Mouse (Mus musculus): ENCODE data around the gene Wars2. TPM values are rescaled to one million over a fixed set of nuclear protein-coding genes. Genes with fewer than 3 reads are reported as not detected.

The Wars2 gene
- total RNA-seq, 2 experiments from 2014 or later = 7.2 to 10.1 TPM

DNA sequence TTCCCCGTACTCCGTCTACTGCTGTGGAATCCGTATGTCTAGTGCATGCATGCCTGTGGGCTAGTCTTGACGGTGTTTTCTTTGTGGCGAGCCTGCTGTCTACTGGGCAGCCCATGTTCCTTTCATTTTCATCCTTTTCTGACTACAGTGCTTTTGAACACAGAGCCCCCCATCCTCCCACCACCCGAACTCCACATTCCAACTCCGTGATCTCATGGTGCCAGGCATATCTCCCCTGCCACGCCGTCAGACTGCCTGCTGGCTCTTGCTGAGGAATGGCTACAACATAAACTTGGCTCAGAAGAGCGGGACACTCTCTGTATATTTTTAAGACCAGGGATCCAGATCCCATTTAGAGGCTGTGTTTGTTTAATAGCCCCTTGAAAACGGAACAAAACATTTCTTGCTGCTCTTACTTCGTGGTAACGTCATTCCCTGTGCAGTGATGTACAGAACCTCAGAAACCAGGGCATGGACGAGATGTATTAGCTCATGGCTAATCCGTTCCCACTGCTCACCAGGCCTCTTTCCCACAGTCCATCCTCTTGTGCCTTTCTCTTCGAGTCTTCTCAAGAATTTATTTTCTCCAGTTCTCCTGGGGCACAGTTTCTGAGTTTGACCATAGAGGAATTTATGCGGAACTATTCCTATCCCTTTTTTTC, 42.6 kb downstream of the Wars2 start:
- no peak for DNase-seq (ENCODE audit: extremely low spot score in 1 of 2, low spot score in 1 of 2)

GRCm38 (mm10) chr3:99184373-99184772, 43.5 kb downstream of the Wars2 start:
- DNase-seq (ENCODE audit: extremely low spot score in 1 of 2, low spot score in 1 of 2) = no peak

GRCm38 (mm10) chr3:99188097-99188496, 47.2 kb downstream of the Wars2 start:
- no peak for DNase-seq (ENCODE audit: extremely low spot score in 1 of 2, low spot score in 1 of 2)

GRCm38 (mm10) chr3:99193576-99193975, 52.7 kb downstream of the Wars2 start:
- no peak for DNase-seq (ENCODE audit: extremely low spot score in 1 of 2, low spot score in 1 of 2)

DNA sequence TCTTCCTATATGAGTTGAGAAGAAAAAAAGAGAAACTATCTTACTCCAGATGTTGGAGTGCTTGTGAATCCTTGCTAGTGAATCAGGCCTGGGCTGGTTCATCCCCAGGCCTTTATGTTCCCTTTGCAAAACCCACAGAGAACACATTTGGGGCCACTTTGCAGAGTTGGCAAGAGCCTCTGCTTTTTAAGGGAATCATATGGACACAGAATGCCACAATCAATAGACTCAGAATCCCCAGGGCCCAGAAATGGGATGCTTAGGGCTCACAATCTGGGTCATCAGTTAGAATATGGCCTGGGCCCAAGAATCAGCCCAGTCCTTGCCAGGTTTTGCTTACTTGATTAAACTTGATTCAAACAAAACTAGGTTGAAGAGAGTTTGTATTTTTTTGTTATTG, 62.5 kb downstream of the Wars2 start:
- no peak for DNase-seq (ENCODE audit: extremely low spot score in 1 of 2, low spot score in 1 of 2)

DNA sequence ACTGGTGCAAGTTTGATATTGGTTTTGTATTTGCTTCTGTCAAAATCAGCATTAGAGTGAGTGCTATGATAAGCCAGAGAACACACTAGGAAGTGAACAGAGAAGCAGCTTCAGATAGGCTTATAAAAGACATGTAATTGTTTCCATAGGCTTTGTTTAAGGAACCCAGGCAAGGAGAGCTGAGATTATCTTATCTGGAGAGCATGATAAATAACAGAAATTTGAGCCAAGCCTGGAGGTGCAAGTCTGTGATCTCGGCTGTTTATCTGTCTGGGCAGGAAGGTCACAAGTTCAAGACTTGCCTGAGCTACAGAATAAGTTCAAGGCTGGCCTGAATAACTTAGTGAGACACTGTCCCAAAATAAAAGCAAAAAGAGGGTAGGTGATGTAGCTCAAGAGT, 67.5 kb downstream of the Wars2 start:
- DNase-seq (ENCODE audit: extremely low spot score in 1 of 2, low spot score in 1 of 2) = no peak

DNA sequence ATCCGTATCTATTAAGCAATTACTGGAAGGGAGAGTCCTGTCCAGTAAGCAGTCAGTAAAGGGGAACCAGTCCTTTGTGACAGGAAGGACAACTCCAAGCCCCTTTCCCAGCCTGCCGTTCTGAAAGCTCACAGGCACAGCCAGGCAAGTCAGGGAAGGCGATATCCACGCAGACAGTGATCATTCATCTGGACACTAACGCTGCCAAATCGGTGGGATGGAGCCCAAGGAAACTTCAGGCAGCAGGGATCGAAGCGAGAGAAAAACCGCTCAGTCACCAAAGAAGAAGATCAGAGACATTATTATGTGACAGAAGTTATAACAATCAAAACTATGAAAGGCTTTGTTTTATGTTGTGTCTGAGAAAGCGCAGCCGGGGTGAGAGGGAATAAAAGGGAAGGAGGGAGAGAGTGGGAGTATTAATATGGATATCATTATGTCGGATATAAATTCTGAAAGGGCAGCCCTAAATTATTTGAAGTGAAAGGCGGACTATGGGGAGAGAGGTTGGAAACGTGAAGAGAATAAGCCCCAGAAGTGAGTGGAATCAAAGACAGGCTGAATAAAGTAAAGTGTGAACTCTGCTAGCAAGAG, 70.3 kb downstream of the Wars2 start:
- no peak for DNase-seq (ENCODE audit: extremely low spot score in 1 of 2, low spot score in 1 of 2)

GRCm38 (mm10) chr3:99227807-99228206, 86.9 kb downstream of the Wars2 start:
- no peak for DNase-seq (ENCODE audit: extremely low spot score in 1 of 2, low spot score in 1 of 2)

DNA sequence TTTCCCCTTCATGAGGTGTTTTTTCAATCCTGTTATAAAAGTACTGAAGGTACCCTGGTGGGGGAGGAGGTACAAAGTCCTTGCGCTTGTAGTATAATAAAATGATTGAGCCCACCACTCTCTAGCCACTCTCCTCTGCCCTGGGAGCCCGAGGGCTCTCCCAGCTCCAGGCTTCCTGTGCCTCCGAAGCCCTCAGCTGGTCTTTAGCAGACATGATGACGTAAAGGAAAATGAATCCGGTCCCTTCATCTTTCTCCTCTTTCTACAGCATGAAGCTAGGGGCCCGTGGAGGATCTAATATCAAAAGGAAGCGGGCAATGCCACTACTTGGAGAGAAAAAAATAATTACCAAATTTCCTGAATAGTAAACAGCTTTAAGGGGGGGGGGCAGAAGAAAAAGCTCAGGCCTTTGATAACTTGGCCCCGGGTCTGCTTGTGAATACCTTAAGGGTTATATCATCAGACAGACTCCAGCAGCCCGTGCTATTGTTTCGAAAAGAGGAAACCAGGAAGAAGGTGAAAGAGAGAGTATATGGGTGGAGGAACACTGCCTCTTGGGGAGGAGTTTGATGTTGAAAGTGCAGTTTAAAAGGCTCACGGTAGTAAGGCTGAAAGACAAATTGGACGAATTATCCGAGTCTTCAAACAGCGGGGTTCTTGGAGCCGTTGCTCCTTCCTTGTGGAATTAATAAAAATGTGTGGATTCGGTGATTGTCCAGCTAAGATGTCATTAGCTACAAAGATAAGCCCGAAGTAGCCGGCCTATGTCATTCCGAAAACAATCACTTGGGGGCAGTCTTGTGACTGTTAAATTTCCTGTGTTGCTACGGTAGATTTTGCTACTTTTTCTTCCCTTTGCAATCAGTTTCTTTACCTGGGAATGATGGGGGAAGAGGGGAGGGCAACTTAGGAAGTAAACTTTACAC, 92.8 kb downstream of the Wars2 start:
- DNase-seq (ENCODE audit: extremely low spot score in 1 of 2, low spot score in 1 of 2) = peak in 1 of 2 experiments; percentile 69

DNA sequence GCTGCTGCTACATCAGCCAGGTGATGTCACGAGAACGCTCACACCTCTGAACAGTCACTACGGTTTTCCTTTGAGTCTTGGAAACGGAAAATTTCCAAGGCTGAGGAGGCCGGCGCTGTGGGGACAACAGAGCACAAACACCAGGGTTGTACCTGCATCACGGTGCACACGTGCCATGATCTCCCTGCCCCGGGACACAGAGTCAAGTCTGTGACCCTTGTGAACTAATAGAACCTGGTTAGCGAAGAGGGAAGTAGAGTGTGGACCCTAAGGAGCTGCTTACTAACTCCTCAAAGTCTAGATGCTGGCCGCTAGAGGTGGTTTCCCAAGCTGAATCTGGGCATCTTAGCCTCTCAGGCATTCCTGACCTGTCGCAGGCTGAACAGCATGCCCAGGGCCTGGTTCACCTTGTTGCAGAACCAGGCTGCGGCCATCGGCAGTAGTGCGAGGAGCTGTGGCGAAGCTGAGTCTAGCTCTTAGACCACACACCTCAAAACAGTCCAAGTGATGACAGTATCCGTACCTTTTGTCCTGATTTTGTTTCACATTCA, 93.5 kb downstream of the Wars2 start:
- DNase-seq (ENCODE audit: extremely low spot score in 1 of 2, low spot score in 1 of 2) = no peak

DNA sequence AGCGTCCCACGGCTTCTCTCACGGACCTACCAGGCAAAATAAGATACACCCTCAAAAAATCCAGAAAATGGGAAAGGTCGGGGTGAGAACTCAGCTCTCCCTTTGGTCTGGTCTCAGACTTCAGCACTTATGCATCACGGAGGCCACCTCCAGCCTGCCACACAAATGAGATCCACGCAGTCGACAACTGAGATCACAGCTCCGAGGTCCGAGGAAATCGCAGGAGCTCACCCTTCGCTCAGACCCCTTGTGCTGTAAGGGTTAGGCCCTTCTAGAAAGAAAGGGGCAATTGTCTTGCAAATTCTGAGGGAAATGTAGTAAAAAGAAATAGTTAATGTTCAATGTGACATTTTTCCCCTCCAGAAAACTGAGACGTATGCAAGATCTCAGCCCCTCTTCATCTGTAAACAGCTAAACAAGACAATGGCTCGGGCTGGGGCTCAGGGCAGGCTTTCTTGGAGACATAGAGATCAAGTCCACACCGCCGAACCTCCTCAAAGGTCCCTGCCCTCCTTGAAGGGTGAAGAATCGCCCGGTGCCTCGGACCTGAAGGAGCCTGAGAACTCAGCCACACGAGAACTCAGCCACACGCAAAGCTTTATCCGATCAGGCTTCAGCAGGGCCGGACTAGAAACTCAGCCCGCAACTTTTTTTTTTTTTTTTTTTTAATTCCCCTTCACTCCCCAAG, 94.4 kb downstream of the Wars2 start:
- no peak for DNase-seq (ENCODE audit: extremely low spot score in 1 of 2, low spot score in 1 of 2)

GRCm38 (mm10) chr3:99235804-99236755, 95.2 kb downstream of the Wars2 start:
- DNase-seq (ENCODE audit: extremely low spot score in 1 of 2, low spot score in 1 of 2) = no peak

DNA sequence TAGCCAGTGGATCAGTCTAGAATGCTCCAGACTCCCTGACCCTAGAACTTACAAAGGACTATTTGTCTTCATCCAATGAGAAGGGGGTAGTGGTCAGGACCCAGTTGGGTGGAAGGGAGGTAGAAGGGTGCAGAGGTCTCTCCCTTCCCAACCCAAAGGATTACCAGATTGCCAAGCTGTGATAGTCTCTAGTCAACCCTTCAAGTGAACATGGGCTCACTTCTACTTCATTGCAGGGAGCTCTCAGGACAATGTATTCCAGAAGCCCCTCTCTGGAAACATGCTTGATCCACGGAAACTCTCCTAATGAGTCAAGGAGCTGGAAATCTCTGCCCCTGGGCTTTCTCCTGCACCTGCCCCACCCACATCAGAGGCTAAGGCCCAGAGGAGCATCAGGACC, 97.8 kb downstream of the Wars2 start:
- no peak for DNase-seq (ENCODE audit: extremely low spot score in 1 of 2, low spot score in 1 of 2)

DNA sequence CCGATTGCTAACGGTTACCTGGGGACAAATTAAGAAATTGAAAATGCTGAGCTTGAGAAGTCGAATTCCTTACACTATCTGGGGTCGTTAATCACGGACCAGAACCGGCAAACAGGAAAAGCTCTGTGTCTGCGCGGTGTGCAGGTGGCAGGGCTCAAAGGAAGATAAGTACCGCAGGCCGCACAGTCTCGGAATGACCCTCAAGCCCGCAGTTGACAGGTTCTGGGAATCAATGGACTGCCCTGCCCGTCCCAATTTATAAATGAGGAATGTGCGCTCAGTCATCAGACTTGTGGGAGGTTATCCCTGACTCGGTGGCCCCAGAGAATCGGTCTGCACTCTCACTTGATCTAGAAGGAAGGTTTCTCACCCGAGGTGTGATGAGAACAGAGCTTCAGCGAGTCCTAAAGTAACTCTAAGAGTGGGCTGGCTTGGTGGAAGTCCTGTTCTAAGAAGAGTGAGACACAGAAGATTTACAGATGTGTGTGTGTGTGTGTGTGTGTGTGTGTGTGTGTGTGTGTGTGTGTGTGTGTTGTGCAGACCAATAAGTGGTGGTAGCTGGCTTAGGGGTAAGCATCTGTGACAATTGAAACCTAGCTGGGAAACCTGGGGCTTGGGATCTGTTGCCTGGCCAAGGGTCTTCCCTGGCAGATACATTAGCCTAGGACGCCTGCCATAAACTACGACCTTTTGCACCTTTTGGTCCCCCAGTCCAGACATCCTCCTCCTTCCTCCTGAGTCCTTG, 98.6 kb downstream of the Wars2 start:
- no peak for DNase-seq (ENCODE audit: extremely low spot score in 1 of 2, low spot score in 1 of 2)

DNA sequence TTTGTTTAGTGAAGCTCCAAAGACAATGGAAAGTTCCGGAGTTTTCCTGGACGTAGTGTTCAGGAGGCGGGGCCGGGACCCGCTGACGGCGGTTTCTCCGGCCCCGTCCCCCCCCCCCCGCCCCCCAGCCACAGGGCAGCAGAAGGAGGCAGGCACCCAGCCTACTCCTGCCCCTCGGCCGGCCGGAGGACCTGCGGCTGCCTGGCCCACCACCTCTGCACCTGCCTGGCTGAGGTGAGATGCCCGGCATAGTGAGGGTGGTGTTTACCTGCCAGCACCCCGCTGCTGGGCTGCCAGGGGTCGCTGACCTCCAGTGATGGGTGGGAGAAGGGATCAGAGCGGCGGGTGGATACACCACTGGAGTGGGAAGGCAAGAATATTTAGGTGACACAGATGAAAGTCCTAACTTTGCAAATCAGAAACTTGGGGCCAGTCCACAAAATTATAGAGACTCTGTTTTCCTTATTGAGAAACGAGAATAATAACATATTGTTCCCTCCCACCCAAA, 99.4 kb downstream of the Wars2 start, which contains the start of gene Tbx15:
TSS of gene Tbx15 (plus strand) at position 169 of the 508 bp plus-strand sequence.
- no peak for DNase-seq (ENCODE audit: extremely low spot score in 1 of 2, low spot score in 1 of 2)

GRCm38 (mm10) chr3:99240811-99241738, 100.2 kb downstream of the Wars2 start:
- no peak for DNase-seq (ENCODE audit: extremely low spot score in 1 of 2, low spot score in 1 of 2)

DNA sequence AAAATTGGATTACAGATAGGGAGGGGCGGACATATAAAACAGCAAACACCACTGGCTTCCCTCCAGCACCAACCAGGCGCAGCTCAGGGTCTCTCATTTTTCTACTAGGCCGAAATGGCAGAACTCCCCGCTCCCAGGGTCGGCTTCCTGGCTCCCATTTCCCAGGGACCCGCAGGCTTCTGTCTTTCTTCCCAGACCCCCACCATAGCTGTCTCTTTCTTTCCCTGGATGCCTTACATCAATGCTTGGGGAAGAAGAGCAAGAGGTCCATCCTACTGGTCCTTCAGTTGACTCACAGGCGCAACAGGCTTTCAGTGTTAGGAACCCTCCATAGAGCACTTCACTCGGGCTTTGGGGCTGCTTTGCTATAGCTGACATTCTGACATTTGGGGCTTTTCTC, 101.6 kb downstream of the Wars2 start:
- no peak for DNase-seq (ENCODE audit: extremely low spot score in 1 of 2, low spot score in 1 of 2)

All from layer of hippocampus, postnatal 25 days (tissue).